Mouse (Mus musculus): ENCODE measurements around the gene Slco6d1. TPM values are rescaled to one million over a fixed set of nuclear protein-coding genes. Genes with fewer than 3 reads are reported as not detected.
"Not testable (repeated sequence)": the region's sequence is repeated elsewhere in the genome, so short reads cannot be mapped to it uniquely, and the experiment has no call there.

Slco6d1 gene
- polyA plus RNA-seq (2012; rRNA removed): not detected in 2 replicates

GRCm38 (mm10) chr1:98420824-98421223 lies at the start of gene Slco6d1:
Gene Slco6d1 (plus strand): TSS chr1:98421124.
- DNase-seq: no peak
- H3K4me1 ChIP-seq (ENCODE audit: control insufficient read depth, insufficient read depth, low read length): no peaks in the 10 kb centered on the region
- H3K4me3 ChIP-seq (replicated peaks; ENCODE audit: extremely low read depth, low read depth, low read length): no peak within 1 kb of the TSS
- WGBS: 79% methylated on average over 10 of the region's 10 CpGs
- no peak for TF ChIP-seq CTCF (IDR thresholded peaks at IDR 0.05; ENCODE audit: insufficient read depth, low read length)
- TF ChIP-seq POLR2A (IDR thresholded peaks at IDR 0.05; ENCODE audit: borderline replicate concordance, extremely low read depth, low read depth, low read length): no peak

GRCm38 (mm10) chr1:98392001-98392400 lies 28.9 kb upstream of the Slco6d1 start:
- H3K4me1 ChIP-seq (ENCODE audit: control insufficient read depth, insufficient read depth, low read length): no peaks in the 10 kb centered on the region
- no peak overlapping the region for H3K4me3 ChIP-seq (replicated peaks; ENCODE audit: extremely low read depth, low read depth, low read length)
- TF ChIP-seq POLR2A (IDR thresholded peaks at IDR 0.05; ENCODE audit: borderline replicate concordance, extremely low read depth, low read depth, low read length) (no peak), CTCF (IDR thresholded peaks at IDR 0.05; ENCODE audit: insufficient read depth, low read length) (no peak)
- no peak for DNase-seq

GRCm38 (mm10) chr1:98447929-98448328 lies 27.0 kb downstream of the Slco6d1 start:
- TF ChIP-seq POLR2A (IDR thresholded peaks at IDR 0.05; ENCODE audit: borderline replicate concordance, extremely low read depth, low read depth, low read length): no peak
- WGBS: 77% methylated on average over 4 of the region's 4 CpGs
- Histone ChIP-seq H3K4me1 (ENCODE audit: control insufficient read depth, insufficient read depth, low read length) (no peaks in the 10 kb centered on the region), H3K4me3 (replicated peaks; ENCODE audit: extremely low read depth, low read depth, low read length) (no peak overlapping the region)
- DNase-seq: no peak

GRCm38 (mm10) chr1:98459224-98459623 lies 38.3 kb downstream of the Slco6d1 start:
- DNase-seq; H3K4me1 ChIP-seq (ENCODE audit: control insufficient read depth, insufficient read depth, low read length); H3K4me3 ChIP-seq (replicated peaks; ENCODE audit: extremely low read depth, low read depth, low read length): not testable (repeated sequence)
- WGBS: 85% methylated on average over 8 of the region's 8 CpGs

GRCm38 (mm10) chr1:98476381-98476780 lies 55.5 kb downstream of the Slco6d1 start:
- DNase-seq; H3K4me3 ChIP-seq (replicated peaks; ENCODE audit: extremely low read depth, low read depth, low read length); H3K4me1 ChIP-seq (ENCODE audit: control insufficient read depth, insufficient read depth, low read length): not testable (repeated sequence)
- WGBS: 78% methylated on average over 1 of the region's 1 CpGs

- TF ChIP-seq CTCF (IDR thresholded peaks at IDR 0.05; ENCODE audit: insufficient read depth, low read length) (no peak), POLR2A (IDR thresholded peaks at IDR 0.05; ENCODE audit: borderline replicate concordance, extremely low read depth, low read depth, low read length) (no peak)
- WGBS: 55% methylated on average over 2 of the region's 2 CpGs
These were observed 58.3 kb downstream of the Slco6d1 start for GRCm38 (mm10) chr1:98479243-98479642.

GRCm38 (mm10) chr1:98505982-98506381 lies 85.1 kb downstream of the Slco6d1 start:
- TF ChIP-seq POLR2A (IDR thresholded peaks at IDR 0.05; ENCODE audit: borderline replicate concordance, extremely low read depth, low read depth, low read length) (no peak), CTCF (IDR thresholded peaks at IDR 0.05; ENCODE audit: insufficient read depth, low read length) (no peak)
- H3K4me1 ChIP-seq (ENCODE audit: control insufficient read depth, insufficient read depth, low read length): no peaks in the 10 kb centered on the region
- no peak for DNase-seq
- H3K4me3 ChIP-seq (replicated peaks; ENCODE audit: extremely low read depth, low read depth, low read length): no peak overlapping the region
- WGBS: 78% methylated on average over 2 of the region's 2 CpGs

More at GRCm38 (mm10) chr1:98479243-98479642, 58.3 kb downstream of the Slco6d1 start:
- DNase-seq: no peak
- Histone ChIP-seq H3K4me1 (ENCODE audit: control insufficient read depth, insufficient read depth, low read length) (no peaks in the 10 kb centered on the region), H3K4me3 (replicated peaks; ENCODE audit: extremely low read depth, low read depth, low read length) (no peak overlapping the region)

GRCm38 (mm10) chr1:98522977-98523376 lies 102.1 kb downstream of the Slco6d1 start:
- no peak for TF ChIP-seq POLR2A (IDR thresholded peaks at IDR 0.05; ENCODE audit: borderline replicate concordance, extremely low read depth, low read depth, low read length)
- TF ChIP-seq CTCF (IDR thresholded peaks at IDR 0.05; ENCODE audit: insufficient read depth, low read length): no peak
- H3K4me1 ChIP-seq (ENCODE audit: control insufficient read depth, insufficient read depth, low read length): no peaks in the 10 kb centered on the region
- DNase-seq: no peak
- WGBS: 80% methylated on average over 2 of the region's 2 CpGs
- no peak overlapping the region for H3K4me3 ChIP-seq (replicated peaks; ENCODE audit: extremely low read depth, low read depth, low read length)

GRCm38 (mm10) chr1:98523537-98523936 lies 102.6 kb downstream of the Slco6d1 start:
- Histone ChIP-seq H3K4me3 (replicated peaks; ENCODE audit: extremely low read depth, low read depth, low read length) (no peak overlapping the region), H3K4me1 (ENCODE audit: control insufficient read depth, insufficient read depth, low read length) (no peaks in the 10 kb centered on the region)
- TF ChIP-seq CTCF (IDR thresholded peaks at IDR 0.05; ENCODE audit: insufficient read depth, low read length) (no peak), POLR2A (IDR thresholded peaks at IDR 0.05; ENCODE audit: borderline replicate concordance, extremely low read depth, low read depth, low read length) (no peak)

GRCm38 (mm10) chr1:98528368-98528767 lies 107.4 kb downstream of the Slco6d1 start:
- 75% methylated on average over 2 of the region's 2 CpGs for WGBS
- not testable (repeated sequence) for DNase-seq; H3K4me3 ChIP-seq (replicated peaks; ENCODE audit: extremely low read depth, low read depth, low read length); H3K4me1 ChIP-seq (ENCODE audit: control insufficient read depth, insufficient read depth, low read length)

More at GRCm38 (mm10) chr1:98523537-98523936, 102.6 kb downstream of the Slco6d1 start:
- DNase-seq: no peak

GRCm38 (mm10) chr1:98545372-98545771 lies 124.4 kb downstream of the Slco6d1 start:
- no peak for DNase-seq
- Histone ChIP-seq H3K4me3 (replicated peaks; ENCODE audit: extremely low read depth, low read depth, low read length) (no peak overlapping the region), H3K4me1 (ENCODE audit: control insufficient read depth, insufficient read depth, low read length) (no peaks in the 10 kb centered on the region)
- TF ChIP-seq CTCF (IDR thresholded peaks at IDR 0.05; ENCODE audit: insufficient read depth, low read length) (no peak), POLR2A (IDR thresholded peaks at IDR 0.05; ENCODE audit: borderline replicate concordance, extremely low read depth, low read depth, low read length) (no peak)
- 50% methylated on average over 2 of the region's 2 CpGs for WGBS

Data from lung, adult 2 months (tissue).